Mouse (Mus musculus): ENCODE data around the gene Twf2.

DNA sequence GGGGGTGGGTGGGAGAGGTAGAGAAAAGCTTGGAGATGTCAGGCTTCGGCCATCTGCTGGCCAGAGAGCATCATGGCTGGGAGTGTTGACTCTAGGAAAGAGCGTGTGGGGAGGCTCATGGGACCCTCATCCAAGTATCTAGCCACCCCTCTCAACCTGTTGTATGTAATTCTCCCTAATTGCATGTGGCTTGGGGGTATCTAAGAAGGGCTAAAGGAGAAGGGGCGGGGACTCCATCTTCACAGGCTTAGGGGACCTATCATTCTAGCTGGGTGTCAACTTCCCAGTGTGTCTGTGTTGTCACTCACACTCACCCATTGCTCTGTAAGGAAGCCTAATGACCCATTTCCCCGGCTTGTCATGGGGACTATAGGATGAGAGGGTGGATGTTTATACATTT is 28.9 kb downstream of the Twf2 start:
- TF ChIP-seq CTCF (IDR thresholded peaks at IDR 0.05; ENCODE audit: extremely low read depth, insufficient read length, insufficient replicate concordance, low read depth, low read length) = no peak
- TF ChIP-seq POLR2A (IDR thresholded peaks at IDR 0.05; ENCODE audit: low read depth, low read length) = no peak

Measured in small intestine, adult 2 months (tissue).